Comparison of ENCODE assay signal across 11 mouse cellular contexts in genomic region chr12:10179147-10179814, GRCm38 (mm10).
DNase-seq lines count a peak whose midpoint lies in the region; ATAC-seq lines count a peak whose summit lies in the region.
"Had no signal": no experiment of that assay in that cellular context is flagged by ENCODE, and none has a peak within 500 bp of the region (broad histone marks: within the 10 kb centered on the region; RNA-seq: fewer than 3 reads in every experiment).

No protein-coding gene starts in this region.

- no peak overlapping the region for H3K27ac ChIP-seq in kidney, embryonic 14.5 days (ENCODE audit: low read depth, low read length)
- H3K27ac ChIP-seq in hindbrain, embryonic 12.5 days = 0 out of 2 replicates have a peak overlapping the region, but pooled peaks have one; percentile 44
- 0 out of 2 replicates have a peak overlapping the region, but pooled peaks have one; percentile 29 for H3K27ac ChIP-seq in neural tube, embryonic 11.5 days (ENCODE audit: low read depth, low read length)

- H3K4me2 ChIP-seq in kidney, embryonic 14.5 days (replicated peaks; ENCODE audit: low read depth, low read length) = no peak overlapping the region
- no peak overlapping the region for H3K4me2 ChIP-seq in hindbrain, embryonic 12.5 days (replicated peaks)
- H3K4me2 ChIP-seq in neural tube, embryonic 11.5 days (ENCODE audit: low read depth) = no peak overlapping the region

- H3K27me3 ChIP-seq in kidney, embryonic 14.5 days (ENCODE audit: control insufficient read depth, insufficient read depth, low read length) = no peaks in the 10 kb centered on the region
- H3K27me3 ChIP-seq in hindbrain, embryonic 12.5 days = no peaks in the 10 kb centered on the region
- no peaks in the 10 kb centered on the region; the same call in 1 of the 2 replicates for H3K27me3 ChIP-seq in neural tube, embryonic 11.5 days (ENCODE audit: control insufficient read depth, insufficient read depth, low read length)

- no peak overlapping the region for H3K4me3 ChIP-seq in kidney, embryonic 14.5 days (ENCODE audit: low read length)
- H3K4me3 ChIP-seq in hindbrain, embryonic 12.5 days = no peak overlapping the region
- H3K4me3 ChIP-seq in neural tube, embryonic 11.5 days (ENCODE audit: low read depth, low read length) = no peak overlapping the region

- peaks cover 18% of the 10 kb centered on the region; the same call in 1 of the 2 replicates for H3K4me1 ChIP-seq in kidney, embryonic 14.5 days (ENCODE audit: control insufficient read depth, insufficient read depth, low read length)
- H3K4me1 ChIP-seq in hindbrain, embryonic 12.5 days = peaks cover 6% of the 10 kb centered on the region; the same call in 1 of the 2 replicates
- H3K4me1 ChIP-seq in neural tube, embryonic 11.5 days (ENCODE audit: control insufficient read depth, insufficient read depth, low read length) = peaks cover 7% of the 10 kb centered on the region

- 15% methylated on average over 1 of the region's 1 CpGs for WGBS in kidney, embryonic 14.5 days
- WGBS in hindbrain, embryonic 12.5 days = 26% methylated on average over 1 of the region's 1 CpGs
- 12% methylated on average over 1 of the region's 1 CpGs for WGBS in neural tube, embryonic 11.5 days

- ATAC-seq in kidney, embryonic 14.5 days (ENCODE audit: low FRiP score, low TSS enrichment) = peak; percentile 81; the same call in 1 of the 2 replicates
- ATAC-seq in hindbrain, embryonic 12.5 days (ENCODE audit: low FRiP score) = peak; percentile 40
- peak; percentile 82; the same call in 1 of the 2 replicates for ATAC-seq in neural tube, embryonic 11.5 days (ENCODE audit: insufficient read depth, low FRiP score, low TSS enrichment)

- DNase-seq in kidney, postnatal 25 days = no peak
- peak; percentile 50 for DNase-seq in adipocyte (ENCODE audit: low spot score)
- DNase-seq in neural tube, embryonic 11.5 days (ENCODE audit: low spot score) = peak; percentile 44
- DNase-seq in right cerebral cortex, adult 18-20 months = no peak
- DNase-seq in heart, postnatal 25 days (ENCODE audit: low spot score) = no peak
- no peak for DNase-seq in urinary bladder, postnatal 36 days (ENCODE audit: low spot score in 2 of 2)
- DNase-seq: adrenal gland, postnatal 10 days; B cell, adult 2 months; kidney, adult 11 months had no signal

- intact Hi-C loops in heart, postnatal 25 days (cut with DNase I) = no loop called here

- no peaks in the 10 kb centered on the region for H3K9me3 ChIP-seq in kidney, embryonic 14.5 days (ENCODE audit: control insufficient read depth, low read length)
- no peaks in the 10 kb centered on the region for H3K9me3 ChIP-seq in hindbrain, embryonic 12.5 days (replicated peaks)
- no peaks in the 10 kb centered on the region for H3K9me3 ChIP-seq in neural tube, embryonic 11.5 days (ENCODE audit: control insufficient read depth, low read length)

- no peaks in the 10 kb centered on the region for H3K36me3 ChIP-seq in kidney, embryonic 14.5 days (ENCODE audit: control insufficient read depth, insufficient read depth, low read length)
- no peaks in the 10 kb centered on the region for H3K36me3 ChIP-seq in hindbrain, embryonic 12.5 days
- H3K36me3 ChIP-seq in neural tube, embryonic 11.5 days (ENCODE audit: control insufficient read depth, insufficient read depth, low read length) = no peaks in the 10 kb centered on the region

- H3K9ac ChIP-seq in kidney, embryonic 14.5 days (ENCODE audit: low read depth, low read length) = no peak overlapping the region
- no peak overlapping the region for H3K9ac ChIP-seq in hindbrain, embryonic 12.5 days
- no peak overlapping the region for H3K9ac ChIP-seq in neural tube, embryonic 11.5 days (ENCODE audit: low read length)

Comparison
In these comparisons a context has a peak if more than half of its experiments do, and no peak if none do; other contexts are left out.
1. DNase-seq: peak in adipocyte (single experiment) and neural tube, embryonic 11.5 days (single experiment); none in kidney, postnatal 25 days (0 of 2), right cerebral cortex, adult 18-20 months (single experiment), heart, postnatal 25 days (single experiment) and urinary bladder, postnatal 36 days (0 of 2).
2. Peak in every context shown above with its lines, with median percentiles within 50 percentile points of each other: ATAC-seq.